Mouse (Mus musculus) spleen, embryonic (tissue): Measurements from ENCODE around the gene Apbb2.

ENCODE experiments used
- CTCF ChIA-PET: fragments of 350-600 bp; sonication (Branson Sonifier 250); formaldehyde crosslinking; loops from one replicate; lab custom pipeline; 2022; lab: Charles Lee

Apbb2 gene

DNA sequence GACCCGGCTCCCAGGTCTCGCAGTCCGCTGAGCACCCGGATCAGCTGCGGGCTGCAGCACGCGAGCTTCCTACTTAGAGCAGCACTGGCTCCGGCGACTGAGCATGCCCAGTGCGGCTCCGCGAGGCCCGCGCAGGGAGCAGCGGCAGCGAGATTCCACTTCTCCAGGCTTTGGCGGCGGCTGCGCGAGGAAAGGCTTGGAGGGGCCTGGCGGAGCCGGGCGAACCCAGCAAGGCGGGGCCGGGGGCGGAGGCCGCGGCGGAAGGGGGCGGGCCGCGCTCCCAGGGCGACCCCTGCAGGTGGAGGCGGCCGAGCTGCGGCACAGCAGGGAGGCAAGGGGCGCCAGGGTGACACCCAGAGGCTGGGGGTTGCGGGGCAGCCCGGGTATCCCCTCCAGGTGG, at the start of gene Apbb2:
Gene Apbb2, minus strand, starts transcription at position 188 of the 400 bp plus-strand sequence.
- CTCF ChIA-PET = interaction anchor here (0.6 kb wide), 1 partner anchor 101 kb away, joined by 6 read pairs; no protein-coding TSS in a partner anchor

DNA sequence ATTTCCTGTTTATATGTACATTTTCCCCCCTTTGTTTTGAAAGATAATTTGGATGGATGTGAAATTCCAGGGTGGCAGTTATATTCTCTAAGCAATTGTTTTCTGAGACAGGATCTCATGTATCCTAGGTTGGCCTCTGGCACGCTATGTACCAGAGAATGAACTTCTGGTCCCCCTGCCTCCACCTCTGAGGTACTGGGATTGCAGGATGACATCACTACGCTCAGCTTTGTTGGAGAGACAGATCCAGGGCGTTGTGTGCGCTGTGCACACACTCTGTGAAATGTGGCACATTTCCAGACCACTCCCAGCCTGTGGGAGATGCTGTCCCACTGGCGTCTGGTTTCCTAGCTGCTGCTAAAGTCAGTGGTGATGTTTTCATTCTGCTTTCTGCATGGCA, 35.6 kb upstream of the Apbb2 start:
- CTCF ChIA-PET = interaction anchor here (0.8 kb wide), 1 partner anchor 13 kb away, joined by 3 read pairs; no protein-coding TSS in a partner anchor

DNA sequence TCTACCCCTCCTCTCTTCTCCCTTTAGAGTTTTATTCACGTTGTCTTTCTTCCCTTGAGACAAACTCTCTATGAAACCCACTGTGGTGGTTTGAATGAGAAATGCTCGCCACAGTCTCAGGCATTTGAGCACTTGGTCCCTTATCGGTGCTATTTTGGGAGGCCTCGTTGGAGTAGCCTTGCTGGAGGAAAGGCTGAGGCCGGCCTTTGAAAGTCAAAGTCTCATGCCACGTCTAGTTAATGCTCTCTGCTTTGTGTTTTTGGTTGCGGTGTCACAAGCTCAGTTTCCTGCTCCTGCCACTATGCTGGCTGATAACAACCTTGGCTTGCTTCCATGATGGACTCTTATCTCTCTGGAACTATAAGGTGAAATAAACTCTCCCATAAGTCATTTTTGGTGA, 28.9 kb upstream of the Apbb2 start:
- CTCF ChIA-PET = no interaction called here

DNA sequence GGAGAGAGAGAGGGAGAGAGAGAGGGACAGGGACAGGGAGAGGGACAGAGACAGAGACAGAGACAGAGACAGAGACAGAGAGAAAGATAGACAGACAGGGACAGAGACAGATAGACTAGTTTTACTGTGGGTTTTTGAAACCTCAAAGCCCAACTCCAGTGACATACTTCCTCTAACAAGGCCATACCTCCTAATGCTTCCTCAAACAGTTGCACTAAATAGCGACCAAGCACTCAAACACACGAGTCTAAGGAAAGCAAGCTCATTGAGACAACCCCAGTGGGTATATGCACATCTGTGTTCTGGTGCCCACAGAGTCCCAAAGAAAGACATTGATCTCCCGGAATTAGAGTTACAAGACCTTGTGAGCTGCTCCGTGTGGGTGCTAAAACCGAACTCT, 24.7 kb upstream of the Apbb2 start:
- CTCF ChIA-PET = no interaction called here

DNA sequence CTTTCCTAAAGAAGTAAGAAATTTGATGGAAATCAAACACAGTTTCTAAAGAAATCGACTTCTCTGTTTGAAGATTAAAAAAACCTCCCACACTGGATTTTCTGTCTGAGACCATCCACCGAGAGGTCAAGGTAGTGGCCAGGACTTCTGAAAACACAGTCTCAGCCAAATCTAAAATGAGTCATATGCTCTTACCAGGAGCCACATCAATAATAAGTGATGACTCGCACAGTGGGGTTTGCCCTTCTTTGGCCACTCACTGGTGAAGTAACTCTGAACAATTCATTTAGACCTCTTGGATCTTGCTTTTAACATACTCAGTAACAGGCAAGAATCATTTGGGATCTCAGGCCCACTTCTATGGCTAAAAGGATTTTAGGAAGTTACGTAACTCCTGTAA, 23.6 kb upstream of the Apbb2 start:
- CTCF ChIA-PET = interaction anchor here (0.7 kb wide), 1 partner anchor 587 kb away, joined by 9 read pairs; no protein-coding TSS in a partner anchor

DNA sequence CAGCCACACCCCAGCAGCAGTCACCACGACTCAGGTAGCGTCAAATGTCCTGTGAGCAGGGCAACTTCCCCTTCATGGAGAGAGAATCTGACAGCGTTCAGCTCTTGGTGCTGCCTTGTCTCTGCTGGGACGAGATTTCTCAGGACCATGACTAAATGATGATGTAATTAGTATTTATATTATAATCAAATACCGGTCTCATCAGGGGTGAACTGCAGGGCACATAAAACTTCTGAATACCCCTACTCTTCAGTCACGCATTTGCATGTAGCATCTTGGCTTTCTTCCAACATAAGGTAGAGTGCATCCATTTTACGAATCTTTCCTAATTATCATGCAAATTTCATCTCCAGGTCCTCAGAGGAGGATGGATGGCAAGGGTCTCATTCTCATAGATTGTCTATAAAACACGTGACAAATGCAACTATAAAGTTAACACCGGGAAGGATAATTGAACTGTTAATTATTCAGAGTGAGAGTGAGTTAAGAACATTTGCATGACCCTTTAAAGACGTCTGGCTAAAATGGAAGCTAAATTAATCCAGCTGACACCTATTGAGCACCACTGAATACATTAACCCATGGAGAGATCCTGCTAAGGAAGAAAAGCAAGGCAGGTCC, 17.0 kb upstream of the Apbb2 start:
- CTCF ChIA-PET = interaction anchor here (0.6 kb wide), 1 partner anchor 247 kb away, joined by 3 read pairs; no protein-coding TSS in a partner anchor

DNA sequence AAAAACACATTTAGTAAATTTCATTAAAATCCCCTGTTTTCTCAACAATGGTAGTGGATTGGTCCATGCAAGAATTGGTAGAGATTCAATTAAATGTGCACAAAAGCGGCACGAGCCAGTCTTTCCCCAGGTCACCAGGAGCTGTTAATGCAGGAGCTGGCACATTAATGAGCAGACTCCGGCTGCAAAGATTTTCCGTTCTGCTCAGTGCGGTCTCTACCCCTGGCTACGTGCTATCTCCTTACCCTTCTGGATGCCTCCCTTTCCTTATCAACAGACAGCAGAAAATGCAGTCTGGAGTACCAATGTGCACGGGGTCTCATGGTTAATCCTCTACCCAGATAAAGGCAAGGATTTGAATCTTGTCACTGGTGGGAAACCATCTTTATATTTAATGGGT, 9.2 kb upstream of the Apbb2 start:
- CTCF ChIA-PET = no interaction called here

DNA sequence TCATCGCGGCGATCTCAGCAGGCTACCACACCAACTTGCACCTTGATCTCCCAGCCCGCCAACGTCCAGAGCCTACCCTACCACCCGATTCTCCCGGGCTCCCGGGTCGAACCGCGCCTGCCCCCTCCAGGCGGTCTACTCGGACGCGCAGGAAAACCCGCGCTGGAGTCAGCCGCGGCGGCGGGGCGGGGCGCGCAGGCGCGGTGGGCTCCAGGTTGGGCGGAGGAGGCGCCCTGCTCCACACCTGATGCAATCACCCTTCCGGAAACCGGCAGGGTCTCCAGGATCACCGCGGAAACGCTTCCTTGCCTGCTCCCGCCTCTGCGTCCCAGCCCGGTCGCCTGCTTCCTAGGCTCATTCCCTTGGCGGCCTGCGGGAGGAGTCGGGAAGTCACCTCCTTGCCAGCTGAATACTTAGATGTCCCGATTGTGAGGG, 1.6 kb upstream of the Apbb2 start:
- CTCF ChIA-PET = no interaction called here

DNA sequence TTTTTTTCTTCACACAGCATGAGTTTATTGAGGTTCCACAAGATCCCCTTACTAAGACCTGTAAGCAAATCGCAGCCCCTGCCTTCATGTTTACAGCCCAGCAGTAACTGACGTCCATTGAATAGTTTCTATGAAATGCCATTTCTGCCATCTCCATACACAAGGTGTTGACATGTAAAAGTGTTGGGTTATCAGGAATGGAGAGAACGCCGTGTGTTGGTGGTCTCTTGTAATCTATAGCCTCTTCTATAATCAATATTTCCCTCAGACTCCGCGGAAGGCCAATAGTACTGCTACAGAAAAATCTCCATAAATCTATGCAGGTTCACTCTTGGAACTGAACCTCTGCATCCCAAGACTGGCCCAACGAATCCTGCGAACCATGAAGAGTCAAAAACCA, 1.1 kb upstream of the Apbb2 start:
- CTCF ChIA-PET = no interaction called here

DNA sequence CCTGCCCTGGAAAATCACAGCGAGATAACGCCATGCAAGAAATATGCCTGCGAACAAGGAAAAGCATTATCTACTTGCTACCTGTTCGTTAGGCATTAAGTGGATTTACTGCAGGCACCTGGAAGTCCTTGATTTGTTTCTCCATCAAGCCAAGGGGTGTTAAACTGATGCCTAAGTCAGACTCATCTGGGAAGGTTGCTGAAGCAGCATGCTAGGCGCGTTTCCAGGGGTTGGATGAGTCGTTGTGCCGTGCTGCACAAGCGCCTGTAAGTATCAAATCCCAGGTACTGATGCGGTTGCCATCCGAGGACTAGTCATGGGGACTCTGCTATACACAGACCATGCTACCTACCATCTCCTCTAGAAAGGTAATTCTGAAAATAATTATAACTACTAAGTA, 611 bp upstream of the Apbb2 start:
- CTCF ChIA-PET = no interaction called here

DNA sequence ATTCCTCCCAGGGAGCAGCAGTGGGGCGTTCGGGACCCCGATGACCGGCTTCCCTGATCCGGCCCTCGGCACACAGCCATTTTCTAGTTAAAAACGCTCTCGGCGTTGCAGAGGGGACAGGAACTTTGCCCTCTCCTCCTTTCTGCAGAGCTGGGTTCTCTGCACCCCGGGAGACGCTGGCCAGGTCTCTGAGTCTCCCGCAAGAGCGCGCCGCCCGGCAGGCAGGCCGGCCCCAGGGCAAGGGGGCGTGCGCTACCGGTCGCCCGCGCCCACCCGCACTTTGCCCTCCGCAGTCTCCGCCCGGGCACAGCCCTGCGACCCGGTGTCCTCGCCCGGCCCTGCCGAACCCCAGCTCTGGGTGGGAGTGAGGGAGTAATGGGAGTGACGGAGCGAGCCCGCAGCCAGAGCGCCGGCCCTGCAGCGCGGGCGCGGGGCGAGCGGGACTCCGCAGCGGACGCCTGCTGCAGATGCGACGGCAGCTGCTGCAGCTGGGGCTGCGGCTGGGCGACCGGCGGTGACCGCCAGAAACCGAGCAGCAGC, 593 bp downstream of the Apbb2 start:
- CTCF ChIA-PET = interaction anchor here (0.6 kb wide), 1 partner anchor 100 kb away, joined by 6 read pairs; no protein-coding TSS in a partner anchor

DNA sequence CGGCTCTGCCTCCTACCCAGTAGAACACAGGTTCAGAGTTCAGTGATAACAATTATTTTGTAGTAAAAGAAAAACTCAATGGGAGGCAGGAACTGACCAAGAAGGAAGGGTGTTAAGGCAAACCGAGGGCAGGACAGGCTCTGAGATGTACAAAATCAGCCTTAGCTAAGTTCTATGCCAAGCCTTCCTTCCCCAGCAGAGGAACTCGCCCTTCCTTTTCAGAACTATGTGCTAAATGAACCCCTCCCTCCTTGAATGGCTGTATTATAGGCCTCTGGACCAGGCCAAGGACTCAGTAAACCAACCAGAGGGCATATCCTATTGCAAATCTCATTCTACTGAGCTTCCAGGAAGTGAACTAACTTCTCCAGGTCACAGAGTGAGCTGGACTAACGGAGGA, 3.6 kb downstream of the Apbb2 start:
- CTCF ChIA-PET = interaction anchor here (0.5 kb wide), 1 partner anchor 22 kb away, joined by 6 read pairs; no protein-coding TSS in a partner anchor

DNA sequence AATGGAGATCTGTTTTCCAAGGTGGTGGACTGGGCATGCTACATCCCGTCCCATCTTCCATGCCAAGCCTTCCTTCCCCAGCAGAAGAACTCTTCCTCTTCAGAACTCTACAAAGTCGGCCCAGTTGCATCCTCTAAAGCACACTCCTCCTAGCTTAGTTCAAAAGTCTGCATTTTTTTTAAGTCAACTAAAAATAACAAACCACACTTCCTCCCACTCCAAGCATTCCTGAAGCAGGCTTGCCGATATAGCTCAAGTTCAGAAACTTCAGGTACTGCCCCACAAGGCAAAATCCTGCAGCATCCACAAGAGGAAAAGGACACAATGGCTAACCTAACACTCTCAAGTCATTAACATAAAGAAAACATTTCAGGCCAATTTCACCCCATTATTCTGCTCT, 4.9 kb downstream of the Apbb2 start:
- CTCF ChIA-PET = no interaction called here

DNA sequence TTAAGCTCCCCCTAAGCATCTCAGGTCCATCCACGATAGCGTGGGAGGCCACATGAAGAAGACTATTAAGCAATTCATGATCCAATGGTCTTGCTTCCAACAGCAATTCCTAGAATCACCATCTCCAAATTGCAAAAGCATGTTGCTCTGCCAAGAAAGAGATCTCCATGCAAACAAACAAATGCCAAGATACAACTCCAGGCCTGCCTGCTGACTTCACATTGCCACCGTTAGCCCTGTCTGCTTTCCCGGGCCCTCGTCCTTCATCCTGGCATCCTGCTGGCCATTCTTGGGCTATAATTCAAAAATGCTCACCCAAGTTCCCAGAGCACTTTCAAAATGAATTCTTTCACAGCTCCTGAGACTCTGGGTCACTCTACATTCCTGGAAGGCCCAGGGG, 5.6 kb downstream of the Apbb2 start:
- CTCF ChIA-PET = no interaction called here

DNA sequence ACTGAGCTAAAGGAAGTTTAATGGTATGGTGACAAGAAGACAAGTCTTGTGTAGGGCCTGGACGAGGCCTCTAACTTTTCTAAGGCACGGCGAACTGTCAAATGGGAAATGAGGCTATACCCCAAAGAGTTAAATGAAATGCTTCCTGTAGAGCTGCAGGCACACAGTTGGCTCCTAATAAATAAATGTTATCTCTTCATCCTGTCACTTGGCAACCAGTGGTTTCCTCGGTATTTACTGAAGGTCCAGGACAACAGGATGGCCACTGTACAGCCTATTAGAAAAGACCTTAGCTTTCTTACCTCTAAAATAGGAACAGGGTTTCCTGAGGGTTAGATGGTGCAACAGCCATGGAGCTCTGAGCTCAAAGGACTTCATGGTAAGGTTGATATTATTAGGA, 6.7 kb downstream of the Apbb2 start:
- CTCF ChIA-PET = no interaction called here

DNA sequence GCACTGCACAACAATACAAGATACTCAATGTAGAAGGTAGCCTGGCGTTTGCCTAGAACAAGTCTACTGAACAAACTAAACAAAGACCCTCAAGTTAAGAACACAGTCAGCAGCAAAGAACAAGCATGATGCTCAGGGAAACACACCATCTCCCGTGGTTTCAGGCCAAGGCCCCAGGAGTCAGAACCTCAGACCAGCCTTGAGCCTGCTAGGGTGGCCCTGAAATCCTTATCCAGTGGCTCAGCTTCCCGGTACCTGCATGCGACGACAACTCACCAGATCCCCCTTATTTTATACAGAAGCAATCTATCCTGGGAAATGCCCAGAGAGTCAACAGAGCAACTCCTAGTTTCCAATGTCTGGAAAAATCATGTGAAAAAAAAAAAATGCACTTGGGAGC, 7.2 kb downstream of the Apbb2 start:
- CTCF ChIA-PET = no interaction called here

DNA sequence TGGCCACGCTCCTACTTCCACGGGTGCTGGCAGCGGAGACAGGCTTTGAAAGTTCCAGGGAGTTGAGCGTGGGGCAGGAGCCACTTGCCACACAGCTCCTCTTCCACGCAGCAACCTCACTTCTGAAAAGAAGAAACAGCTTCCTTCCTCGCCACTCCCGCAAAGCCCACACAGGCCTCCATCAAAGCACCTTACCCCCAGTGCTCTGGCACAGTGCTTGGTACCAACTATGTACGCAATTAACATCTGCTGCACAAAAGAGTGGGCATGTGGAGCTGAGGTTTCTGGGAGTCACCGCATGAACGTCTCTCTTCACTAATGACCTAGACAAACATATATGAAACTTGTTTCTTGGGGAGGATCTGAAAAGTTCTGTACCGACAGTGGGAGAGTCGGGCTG, 8.3 kb downstream of the Apbb2 start:
- CTCF ChIA-PET = no interaction called here

DNA sequence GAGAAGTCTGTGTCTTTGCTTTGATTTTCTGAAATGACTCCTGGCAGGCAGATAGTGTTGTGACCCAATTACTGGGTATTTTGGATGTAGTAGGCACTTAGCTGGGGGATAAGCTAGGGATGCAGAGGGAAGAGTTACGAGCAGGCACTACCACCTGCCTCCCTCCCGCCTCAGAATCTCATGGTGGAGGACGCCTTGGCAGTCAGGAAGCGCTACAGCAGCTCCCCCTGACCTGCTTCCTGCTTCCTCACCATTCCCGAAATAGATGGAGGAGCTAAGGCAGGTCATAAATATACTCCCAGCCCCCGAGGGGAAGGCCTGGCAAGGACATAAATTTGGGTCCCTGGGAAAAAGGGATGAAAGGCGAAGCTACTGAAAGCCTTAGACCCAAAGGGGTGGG, 9.3 kb downstream of the Apbb2 start:
- CTCF ChIA-PET = no interaction called here

DNA sequence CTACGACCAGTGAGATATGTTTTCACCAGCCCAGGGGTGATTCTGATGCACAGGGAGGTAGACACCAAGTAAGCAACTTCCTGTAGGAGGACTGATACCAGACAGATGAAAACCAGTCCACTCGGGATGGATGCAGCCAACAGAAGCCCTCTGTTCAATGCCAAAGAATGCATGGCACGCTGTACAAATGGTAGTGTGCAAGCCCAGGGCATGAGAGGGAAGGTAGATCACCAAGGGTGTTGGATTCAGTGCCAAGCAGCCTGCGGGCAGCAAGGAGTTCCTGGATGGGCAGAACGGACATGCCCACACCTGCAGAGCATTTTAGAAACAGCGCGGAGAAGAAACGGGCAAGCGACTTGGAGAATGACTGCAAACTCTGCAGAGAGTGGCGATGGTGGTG, 10.8 kb downstream of the Apbb2 start:
- CTCF ChIA-PET = no interaction called here

DNA sequence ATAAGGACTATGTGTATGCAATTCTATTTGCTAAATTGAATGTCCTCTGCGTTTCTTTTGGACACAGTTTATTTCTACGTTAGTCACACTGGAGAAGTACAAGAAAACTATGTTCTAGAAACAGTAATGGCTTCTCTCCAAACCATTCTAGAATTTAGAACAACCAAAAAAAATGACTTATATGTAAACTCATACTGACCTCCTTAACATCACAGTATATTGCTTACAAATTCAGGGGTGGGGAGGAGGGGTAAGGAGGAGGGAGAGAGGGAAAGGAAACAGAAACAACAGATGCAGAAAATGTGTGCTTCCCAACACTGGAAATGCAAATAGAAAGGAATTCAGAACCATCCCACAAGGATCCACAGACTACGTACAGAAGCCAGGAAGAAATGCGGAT, 11.4 kb downstream of the Apbb2 start:
- CTCF ChIA-PET = no interaction called here

DNA sequence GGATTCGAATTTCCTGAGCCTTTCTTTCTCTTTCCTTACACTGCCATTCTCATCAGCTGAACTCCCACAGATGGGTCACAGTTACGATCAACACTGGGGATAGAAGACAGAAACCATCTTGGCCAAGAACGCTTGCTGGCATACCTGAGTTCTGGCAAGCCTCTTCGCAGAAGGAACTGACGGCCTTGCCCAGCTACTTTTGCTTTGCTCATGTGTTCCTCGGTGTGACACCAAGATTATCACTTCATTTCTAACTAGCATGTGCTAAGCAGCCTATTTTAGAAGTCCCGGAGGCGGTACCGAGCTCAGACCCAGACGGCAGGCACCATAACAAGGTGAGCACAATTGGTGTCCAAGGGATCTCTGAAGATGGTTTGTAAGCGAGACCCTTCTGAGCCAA, 12.9 kb downstream of the Apbb2 start:
- CTCF ChIA-PET = no interaction called here

DNA sequence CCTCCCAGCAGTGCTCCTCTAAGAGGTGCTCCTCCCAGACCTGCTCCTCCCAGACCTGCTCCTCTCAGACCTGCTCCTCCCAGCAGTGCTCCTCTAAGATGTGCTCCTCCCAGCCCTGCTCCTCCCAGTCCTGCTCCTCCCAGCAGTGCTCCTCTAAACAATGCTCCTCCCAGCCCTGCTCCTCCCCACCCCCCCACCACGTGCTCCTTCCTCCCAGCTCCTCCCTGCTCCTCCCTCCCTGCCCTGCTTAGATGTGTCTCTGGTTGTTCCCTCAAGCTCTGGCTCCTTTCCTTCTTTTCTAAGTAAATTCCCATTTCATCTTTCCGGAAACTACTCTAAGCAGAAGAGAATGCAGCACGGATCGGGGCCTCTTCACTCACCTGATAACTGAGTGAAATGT, 14.2 kb downstream of the Apbb2 start:
- CTCF ChIA-PET = no interaction called here

DNA sequence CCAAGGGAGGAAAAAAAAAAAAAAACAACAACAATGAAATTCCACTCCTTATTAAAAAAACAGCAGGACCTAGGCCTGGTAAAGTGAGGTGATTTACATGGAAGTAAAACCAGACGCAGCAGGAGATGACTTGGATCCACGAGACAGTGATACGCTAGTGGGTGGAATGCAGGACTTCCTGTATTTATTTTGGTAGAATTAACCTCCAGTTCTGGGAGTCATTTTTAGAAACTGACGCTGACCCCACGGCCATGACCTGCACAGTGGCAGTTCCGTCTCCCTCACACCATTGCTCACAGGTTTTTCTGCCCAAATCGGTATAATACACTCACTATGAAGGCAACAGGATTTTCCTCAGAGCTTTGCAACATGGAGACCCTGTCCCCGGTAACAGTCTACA, 14.8 kb downstream of the Apbb2 start:
- CTCF ChIA-PET = no interaction called here

DNA sequence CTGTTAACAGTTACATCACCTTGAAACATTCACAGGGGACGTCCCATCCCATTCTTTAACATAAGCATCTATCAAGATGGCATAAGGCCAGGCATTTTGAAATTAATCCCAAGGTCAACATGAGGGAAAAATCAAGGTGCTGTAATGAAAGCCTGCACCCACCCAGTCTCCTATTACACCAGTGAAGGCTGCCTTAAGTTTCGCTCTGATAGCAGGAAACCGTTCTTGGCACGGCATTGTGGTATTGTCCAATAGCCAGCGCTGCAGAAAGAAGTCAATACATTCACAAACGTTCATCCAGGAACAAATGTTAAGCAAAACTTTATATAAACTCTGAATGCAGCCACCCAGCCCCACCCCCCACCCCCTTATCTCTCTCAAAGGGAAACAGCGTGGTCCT, 15.4 kb downstream of the Apbb2 start:
- CTCF ChIA-PET = no interaction called here
